Comparison of ENCODE assay signal across 8 mouse cellular contexts in genomic region chr19:29101591-29101990, GRCm38 (mm10). TPM values are rescaled to one million over a fixed set of nuclear protein-coding genes. Genes with fewer than 3 reads are reported as not detected.
DNase-seq lines count a peak whose midpoint lies in the region; ATAC-seq and TF ChIP-seq lines count a peak whose summit lies in the region.

No protein-coding gene starts in this region.

- H3K9ac ChIP-seq in limb, embryonic 15.5 days, result peak overlapping the region; percentile 37

- peak; percentile 45 for DNase-seq in layer of hippocampus, adult 9-11 months
- DNase-seq in layer of hippocampus, postnatal 14 days (ENCODE audit: low spot score in 2 of 2), result no peak
- DNase-seq in MEL-GATA-1-ER (ENCODE audit: extremely low read depth, low read depth), result peak; percentile 30
- no peak for DNase-seq in forebrain, embryonic 10.5 days (ENCODE audit: extremely low spot score, low spot score)
- no peak for DNase-seq in urinary bladder, postnatal 10 days (ENCODE audit: low spot score)
- no peak for DNase-seq in layer of hippocampus, adult 9-10 months (ENCODE audit: low spot score)

- TF ChIP-seq CTCF in olfactory bulb, adult 2 months (IDR thresholded peaks at IDR 0.05; ENCODE audit: insufficient read depth, low read depth, low read length), result no peak

- no peaks in the 10 kb centered on the region for H3K9me3 ChIP-seq in forebrain, embryonic 10.5 days
- no peaks in the 10 kb centered on the region for H3K9me3 ChIP-seq in limb, embryonic 15.5 days

- 0 out of 2 replicates have a peak, but pooled peaks cover 8% of the 10 kb centered on the region for H3K27me3 ChIP-seq in forebrain, embryonic 10.5 days (ENCODE audit: poor library complexity, severe bottlenecking)
- no peaks in the 10 kb centered on the region for H3K27me3 ChIP-seq in limb, embryonic 15.5 days

- H3K4me1 ChIP-seq in forebrain, embryonic 10.5 days, result peaks cover 22% of the 10 kb centered on the region
- H3K4me1 ChIP-seq in limb, embryonic 15.5 days, result peaks cover 12% of the 10 kb centered on the region
- peaks cover 3% of the 10 kb centered on the region for H3K4me1 ChIP-seq in olfactory bulb, adult 2 months (ENCODE audit: control insufficient read depth, insufficient read depth, low read length)

- peaks cover 25% of the 10 kb centered on the region for H3K36me3 ChIP-seq in forebrain, embryonic 10.5 days (replicated peaks)
- no peaks in the 10 kb centered on the region for H3K36me3 ChIP-seq in limb, embryonic 15.5 days

- peak overlapping the region; percentile 75 for H3K4me3 ChIP-seq in forebrain, embryonic 10.5 days
- H3K4me3 ChIP-seq in limb, embryonic 15.5 days, result peak overlapping the region; percentile 74
- H3K4me3 ChIP-seq in olfactory bulb, adult 2 months (ENCODE audit: insufficient read depth, low read depth, low read length), result peak overlapping the region; percentile 96

- TF ChIP-seq POLR2A in olfactory bulb, adult 2 months (IDR thresholded peaks at IDR 0.05; ENCODE audit: insufficient read depth, low read depth, low read length), result no peak

- WGBS in forebrain, embryonic 10.5 days, result 0% methylated on average over 27 of the region's 27 CpGs
- 0% methylated on average over 26 of the region's 27 CpGs for WGBS in limb, embryonic 15.5 days
- 0% methylated on average over 27 of the region's 27 CpGs for WGBS in olfactory bulb, adult 2 months

- ATAC-seq in limb, embryonic 15.5 days (ENCODE audit: insufficient number of reproducible peaks, low FRiP score, low TSS enrichment, low read depth), result peak; percentile 16; the same call in 1 of the 2 replicates

- peak overlapping the region; percentile 88 for H3K27ac ChIP-seq in forebrain, embryonic 10.5 days
- H3K27ac ChIP-seq in limb, embryonic 15.5 days, result 0 out of 2 replicates have a peak overlapping the region, but pooled peaks have one; percentile 17
- H3K27ac ChIP-seq in olfactory bulb, adult 2 months (ENCODE audit: insufficient read depth, low read depth, low read length), result 0 out of 2 replicates have a peak overlapping the region, but pooled peaks have one; percentile 18

- peak overlapping the region; percentile 68 for H3K4me2 ChIP-seq in limb, embryonic 15.5 days

RNA-seq across cellular contexts. Expression of gene Rcl1, which starts 0.4 kb away (rescaled TPM):
- 10 to 100 TPM; 15.1 to 15.2 TPM for total RNA-seq in layer of hippocampus, postnatal 14 days (2021)
- polyA plus RNA-seq in forebrain, embryonic 10.5 days (2016; fragmentation: Nextera tagmentation; extraction: Ambion mirVana), result 86.9 and 91.6 TPM in 2 replicates
- 44.2 and 47.4 TPM in 2 replicates for polyA plus RNA-seq in limb, embryonic 15.5 days (2015; fragmentation: Nextera tagmentation; extraction: Ambion mirVana)
- not detected in 2 replicates for polyA plus RNA-seq in olfactory bulb, adult 2 months (2012; ENCODE audit: insufficient read depth, insufficient read length, low replicate concordance, missing spikeins)

RNA-seq across cellular contexts. Expression of gene Ak3, which starts 53.8 kb away (rescaled TPM):
- 10 to 100 TPM; 57.5 to 57.6 TPM for total RNA-seq in layer of hippocampus, postnatal 14 days (2021)
- polyA plus RNA-seq in forebrain, embryonic 10.5 days (2016; fragmentation: Nextera tagmentation; extraction: Ambion mirVana), result 82.9 and 85.3 TPM in 2 replicates
- polyA plus RNA-seq in limb, embryonic 15.5 days (2015; fragmentation: Nextera tagmentation; extraction: Ambion mirVana), result 73.8 and 85.0 TPM in 2 replicates
- polyA plus RNA-seq in olfactory bulb, adult 2 months (2012; ENCODE audit: insufficient read depth, insufficient read length, low replicate concordance, missing spikeins), result not detected in 2 replicates

Comparison
In these comparisons a context has a peak if more than half of its experiments do, and no peak if none do; other contexts are left out.
1. DNase-seq: peak in layer of hippocampus, adult 9-11 months (single experiment) and MEL-GATA-1-ER (single experiment); none in layer of hippocampus, postnatal 14 days (0 of 2), forebrain, embryonic 10.5 days (single experiment), urinary bladder, postnatal 10 days (single experiment) and layer of hippocampus, adult 9-10 months (single experiment).
2. H3K27ac ChIP-seq: peak in every context shown above with its lines; median percentile 88 in forebrain, embryonic 10.5 days; 18 in olfactory bulb, adult 2 months; 17 in limb, embryonic 15.5 days.
3. Peak in every context shown above with its lines, with median percentiles within 50 percentile points of each other: H3K4me3 ChIP-seq.